Mouse (Mus musculus) heart, postnatal 25 days (tissue): ENCODE results near the gene Kbtbd13. TPM values are rescaled to one million over a fixed set of nuclear protein-coding genes. Genes with fewer than 3 reads are reported as not detected.
"Not testable (repeated sequence)": the region's sequence is repeated elsewhere in the genome, so short reads cannot be mapped to it uniquely, and the experiment has no call there.

Experiments used
- DNase-seq: peaks from one replicate; pipeline ENCODE4 v3.0.0; 2022; ENCODE audit warnings: low spot score
- intact Hi-C: fragments of 180-260 bp; cut with DNase I; formaldehyde crosslinking; loops from one replicate; pipeline ENCODE4 v1.15.1; 2025
- total RNA-seq, 2 experiments: library from RNA; stranded (reverse); gene quantifications; 2 replicates each; pipeline ENCODE4 v1.2.3; 2021

Gene Kbtbd13
- total RNA-seq, 2 experiments from 2014 or later, result 2.6 to 3.1 TPM

GRCm38 (mm10) chr9:65360641-65361448 lies 30.6 kb downstream of the Kbtbd13 start, which contains the start of gene Ubap1l:
Ubap1l (plus strand) TSS chr9:65361041.
- DNase-seq, result no peak
- intact Hi-C loops, result no loop called here

GRCm38 (mm10) chr9:65358956-65359480 lies 32.4 kb downstream of the Kbtbd13 start:
- DNase-seq, result no peak
- intact Hi-C loops, result no loop called here

GRCm38 (mm10) chr9:65356971-65357370 lies 34.5 kb downstream of the Kbtbd13 start:
- DNase-seq, result no peak
- intact Hi-C loops, result no loop called here

GRCm38 (mm10) chr9:65356561-65356960 lies 34.9 kb downstream of the Kbtbd13 start:
- no peak for DNase-seq
- intact Hi-C loops, result no loop called here

GRCm38 (mm10) chr9:65353251-65353650 lies 38.2 kb downstream of the Kbtbd13 start:
- intact Hi-C loops, result no loop called here
- no peak for DNase-seq

GRCm38 (mm10) chr9:65347112-65347850 lies 44.2 kb downstream of the Kbtbd13 start:
- no peak for DNase-seq
- intact Hi-C loops, result no loop called here

GRCm38 (mm10) chr9:65346476-65347111 lies 44.9 kb downstream of the Kbtbd13 start:
- intact Hi-C loops, result no loop called here

GRCm38 (mm10) chr9:65345854-65346475 lies 45.5 kb downstream of the Kbtbd13 start, which contains the start of gene Pdcd7:
Pdcd7 (plus strand) TSS chr9:65346104.
- intact Hi-C loops, result no loop called here
- peak; percentile 87 for DNase-seq

More at GRCm38 (mm10) chr9:65346476-65347111, 44.9 kb downstream of the Kbtbd13 start:
- DNase-seq, result peak; percentile 9

GRCm38 (mm10) chr9:65345439-65345838 lies 46.0 kb downstream of the Kbtbd13 start:
- DNase-seq, intact Hi-C loops: not testable (repeated sequence)

- intact Hi-C loops, result no loop called here
- no peak for DNase-seq
Measured at GRCm38 (mm10) chr9:65340414-65340813, 51.0 kb downstream of the Kbtbd13 start.

GRCm38 (mm10) chr9:65339146-65339545 lies 52.3 kb downstream of the Kbtbd13 start:
- DNase-seq, result no peak
- intact Hi-C loops, result no loop called here

Other genes with a start within 250 kb of the Kbtbd13 start
- gene Parp16, start 196.3 kb downstream of the Kbtbd13 start, total RNA-seq, result 1 to 10 TPM; 4.2 TPM
- 1 to 10 TPM; 4.8 to 6.6 TPM for gene Cilp, start 126.5 kb downstream of the Kbtbd13 start, total RNA-seq
- 100 to 1,000 TPM; 101 to 106 TPM for gene Clpx, start 97.4 kb downstream of the Kbtbd13 start, total RNA-seq
- 10 to 100 TPM; 11.5 to 12.6 TPM for gene Pdcd7, start 45.5 kb downstream of the Kbtbd13 start, total RNA-seq
- under 1 TPM; 0.20 to 0.39 TPM for gene Ubap1l, start 30.6 kb downstream of the Kbtbd13 start, total RNA-seq
- gene Rasl12, start 6.9 kb upstream of the Kbtbd13 start, total RNA-seq, result 1 to 10 TPM; 6.4 to 8.8 TPM
- not detected for gene Slc51b, start 31.3 kb upstream of the Kbtbd13 start, total RNA-seq
- gene Mtfmt, start 44.1 kb upstream of the Kbtbd13 start, total RNA-seq, result 1 to 10 TPM; 5.7 to 6.4 TPM
- 10 to 100 TPM; 10.6 to 13.1 TPM for gene Spg21, start 69.3 kb upstream of the Kbtbd13 start, total RNA-seq
- not detected for gene Ankdd1a, start 128.5 kb upstream of the Kbtbd13 start, total RNA-seq
- gene Plekho2, start 188.4 kb upstream of the Kbtbd13 start, total RNA-seq, result 10 to 100 TPM; 12.9 to 13.2 TPM
- not detected for gene Pif1, start 195.5 kb upstream of the Kbtbd13 start, total RNA-seq
- 10 to 100 TPM; 37.1 to 39.3 TPM for gene Rbpms2, start 238.0 kb upstream of the Kbtbd13 start, total RNA-seq